Mouse (Mus musculus) NIH3T3 (cell line): ENCODE measurements around the gene Ptbp2.

Source experiments
- DNase-seq: peaks from one replicate; pipeline ENCODE4 v3.0.0-alpha.2; 2012; ENCODE audit warnings: low read depth

Ptbp2 gene

DNA sequence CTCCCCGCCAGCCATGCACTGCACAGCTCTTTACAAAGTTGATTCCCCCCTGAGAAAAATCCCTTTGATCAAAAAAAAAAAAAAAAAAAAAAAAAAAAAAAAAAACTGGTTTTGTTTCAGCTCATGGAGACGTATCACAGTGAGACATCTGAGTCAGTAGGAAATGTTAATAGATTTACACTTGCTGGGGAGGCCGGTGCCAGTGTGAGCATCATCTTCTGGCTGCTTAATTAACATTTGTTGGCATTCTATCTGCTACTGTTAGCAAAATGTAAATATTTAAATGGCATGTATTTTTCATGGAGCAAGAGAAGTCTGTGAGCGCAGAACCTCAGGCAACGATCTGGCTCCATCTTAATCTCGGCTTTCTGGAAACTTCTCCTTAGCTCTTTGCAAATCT is 99.5 kb downstream of the Ptbp2 start:
- DNase-seq: no peak
